Mouse (Mus musculus): ENCODE data around the gene Paqr9. TPM values are rescaled to one million over a fixed set of nuclear protein-coding genes. Genes with fewer than 3 reads are reported as not detected.
"Not testable (repeated sequence)": the region's sequence is repeated elsewhere in the genome, so short reads cannot be mapped to it uniquely, and the experiment has no call there.

The Paqr9 gene
- total and polyA plus RNA-seq, 3 experiments: not detected

- no peak overlapping the region for H3K27ac ChIP-seq (ENCODE audit: insufficient read depth, low read depth)
- in situ Hi-C loops (cut with MboI; ENCODE audit: low pct_ligation_motif_present, low pct_unique_long_range_greater_than_20kb, low sequenced_read_pairs) (no loop called here), dilution Hi-C loops (cut with MboI; ENCODE audit: extremely low pct_ligation_motif_present, extremely low pct_unique_long_range_greater_than_20kb, low sequenced_read_pairs) (no loop called here)
These were observed 45.7 kb upstream of the Paqr9 start for GRCm38 (mm10) chr9:95513776-95514175.

GRCm38 (mm10) chr9:95514361-95514760, 45.1 kb upstream of the Paqr9 start:
- H3K27ac ChIP-seq (ENCODE audit: insufficient read depth, low read depth); H3K9ac ChIP-seq (ENCODE audit: insufficient read depth, low read depth); DNase-seq (ENCODE audit: extremely low read depth); H3K4me2 ChIP-seq (ENCODE audit: insufficient read depth, low read depth, poor library complexity, severe bottlenecking); in situ Hi-C loops (cut with MboI; ENCODE audit: low pct_ligation_motif_present, low pct_unique_long_range_greater_than_20kb, low sequenced_read_pairs); dilution Hi-C loops (cut with MboI; ENCODE audit: extremely low pct_ligation_motif_present, extremely low pct_unique_long_range_greater_than_20kb, low sequenced_read_pairs); H3K36me3 ChIP-seq (replicated peaks in 1 of 2; ENCODE audit: control insufficient read depth in 1 of 2, insufficient read depth in 1 of 2, low read length in 1 of 2); H3K9me3 ChIP-seq (replicated peaks; ENCODE audit: low read length); H3K27me3 ChIP-seq (replicated peaks); H3K4me3 ChIP-seq (replicated peaks in 1 of 3; ENCODE audit: low read depth in 2 of 3, low read length in 2 of 3, poor library complexity in 1 of 3): not testable (repeated sequence)
- H3K4me1 ChIP-seq (ENCODE audit: control insufficient read depth in 1 of 2, insufficient read depth in 2 of 2): peaks cover 0 to 10% of the 10 kb centered on the region in 2 experiments; a peak in 2 of 4 replicates
- H3K79me2 ChIP-seq (replicated peaks; ENCODE audit: control insufficient read depth, extremely low read depth, insufficient read depth, poor library complexity, severe bottlenecking): peaks cover 19% of the 10 kb centered on the region

More at GRCm38 (mm10) chr9:95513776-95514175, 45.7 kb upstream of the Paqr9 start:
- no peak for TF ChIP-seq ZNF384 (IDR thresholded peaks at IDR 0.05; ENCODE audit: low read depth, low read length)
- TF ChIP-seq MXI1 (IDR thresholded peaks at IDR 0.05; ENCODE audit: low read depth, low read length): no peak
- no peak for TF ChIP-seq CHD1 (IDR thresholded peaks at IDR 0.05; ENCODE audit: low read depth, low read length)
- no peak for TF ChIP-seq E2F4 (IDR thresholded peaks at IDR 0.05; ENCODE audit: insufficient replicate concordance, low read depth, low read length)
- TF ChIP-seq CTCF (conservative IDR thresholded peaks at IDR 0.05 in 1 of 2, IDR thresholded peaks at IDR 0.05 in 1 of 2; ENCODE audit: low read depth in 2 of 2, low read length in 2 of 2): no peak
- TF ChIP-seq CHD2 (IDR thresholded peaks at IDR 0.05; ENCODE audit: low read length): no peak
- TF ChIP-seq TBP (conservative IDR thresholded peaks at IDR 0.05; ENCODE audit: low read depth, low read length): no peak
- no peak for TF ChIP-seq MAZ (IDR thresholded peaks at IDR 0.05; ENCODE audit: low read depth, low read length)
- TF ChIP-seq TCF12 (IDR thresholded peaks at IDR 0.05; ENCODE audit: low read depth, low read length): no peak
- no peak for TF ChIP-seq USF2 (conservative IDR thresholded peaks at IDR 0.05; ENCODE audit: low read depth, low read length)
- TF ChIP-seq SIN3A (IDR thresholded peaks at IDR 0.05; ENCODE audit: low read length): no peak
- no peak for TF ChIP-seq NELFE (IDR thresholded peaks at IDR 0.05; ENCODE audit: low read depth, low read length)
- no peak for TF ChIP-seq MYC (IDR thresholded peaks at IDR 0.05; ENCODE audit: low read depth, low read length)
- Histone ChIP-seq H3K4me1 (ENCODE audit: control insufficient read depth in 1 of 2, insufficient read depth in 2 of 2) (peaks cover 0 to 14% of the 10 kb centered on the region in 2 experiments; a peak in 2 of 4 replicates), H3K4me2 (ENCODE audit: insufficient read depth, low read depth, poor library complexity, severe bottlenecking) (no peak overlapping the region), H3K36me3 (replicated peaks in 1 of 2; ENCODE audit: control insufficient read depth in 1 of 2, insufficient read depth in 1 of 2, low read length in 1 of 2) (peaks cover 0 to 2% of the 10 kb centered on the region in 2 experiments), H3K9ac (ENCODE audit: insufficient read depth, low read depth) (no peak overlapping the region), H3K27me3 (replicated peaks) (no peaks in the 10 kb centered on the region), H3K79me2 (replicated peaks; ENCODE audit: control insufficient read depth, extremely low read depth, insufficient read depth, poor library complexity, severe bottlenecking) (peaks cover 25% of the 10 kb centered on the region), H3K9me3 (replicated peaks; ENCODE audit: low read length) (no peaks in the 10 kb centered on the region), H3K4me3 (replicated peaks in 1 of 3; ENCODE audit: low read depth in 2 of 3, low read length in 2 of 3, poor library complexity in 1 of 3) (no peak overlapping the region)
- no peak for DNase-seq (ENCODE audit: extremely low read depth)

GRCm38 (mm10) chr9:95520563-95520962, 38.9 kb upstream of the Paqr9 start:
- no peaks in the 10 kb centered on the region for H3K79me2 ChIP-seq (replicated peaks; ENCODE audit: control insufficient read depth, extremely low read depth, insufficient read depth, poor library complexity, severe bottlenecking)
- in situ Hi-C loops (cut with MboI; ENCODE audit: low pct_ligation_motif_present, low pct_unique_long_range_greater_than_20kb, low sequenced_read_pairs) (no loop called here), dilution Hi-C loops (cut with MboI; ENCODE audit: extremely low pct_ligation_motif_present, extremely low pct_unique_long_range_greater_than_20kb, low sequenced_read_pairs) (no loop called here)
- no peaks in the 10 kb centered on the region for H3K9me3 ChIP-seq (replicated peaks; ENCODE audit: low read length)
- H3K27me3 ChIP-seq (replicated peaks): no peaks in the 10 kb centered on the region
- H3K4me2 ChIP-seq (ENCODE audit: insufficient read depth, low read depth, poor library complexity, severe bottlenecking): no peak overlapping the region
- DNase-seq (ENCODE audit: extremely low read depth): no peak
- no peaks in the 10 kb centered on the region for H3K36me3 ChIP-seq (replicated peaks in 1 of 2; ENCODE audit: control insufficient read depth in 1 of 2, insufficient read depth in 1 of 2, low read length in 1 of 2)
- H3K4me3 ChIP-seq (replicated peaks in 1 of 3; ENCODE audit: low read depth in 2 of 3, low read length in 2 of 3, poor library complexity in 1 of 3): no peak overlapping the region
- no peak overlapping the region for H3K27ac ChIP-seq (ENCODE audit: insufficient read depth, low read depth)
- no peak for TF ChIP-seq JUND (conservative IDR thresholded peaks at IDR 0.05; ENCODE audit: low read depth, low read length)
- no peak for TF ChIP-seq ELF1 (IDR thresholded peaks at IDR 0.05; ENCODE audit: low read depth, low read length)
- TF ChIP-seq POLR2AphosphoS2 (IDR thresholded peaks at IDR 0.05; ENCODE audit: low read depth, low read length): no peak
- no peak for TF ChIP-seq NELFE (IDR thresholded peaks at IDR 0.05; ENCODE audit: low read depth, low read length)
- no peak for TF ChIP-seq E2F4 (IDR thresholded peaks at IDR 0.05; ENCODE audit: insufficient replicate concordance, low read depth, low read length)
- no peak for TF ChIP-seq MXI1 (IDR thresholded peaks at IDR 0.05; ENCODE audit: low read depth, low read length)
- TF ChIP-seq MYC (IDR thresholded peaks at IDR 0.05; ENCODE audit: low read depth, low read length): no peak
- TF ChIP-seq CHD2 (IDR thresholded peaks at IDR 0.05; ENCODE audit: low read length): no peak
- no peak for TF ChIP-seq RAD21 (IDR thresholded peaks at IDR 0.05; ENCODE audit: low read depth, low read length)
- TF ChIP-seq KAT2A (IDR thresholded peaks at IDR 0.05; ENCODE audit: insufficient replicate concordance, low read length): no peak
- TF ChIP-seq GABPA (IDR thresholded peaks at IDR 0.05; ENCODE audit: insufficient replicate concordance, low read depth, low read length): no peak
- no peak for TF ChIP-seq MAZ (IDR thresholded peaks at IDR 0.05; ENCODE audit: low read depth, low read length)
- no peak overlapping the region for H3K9ac ChIP-seq (ENCODE audit: insufficient read depth, low read depth)
- H3K4me1 ChIP-seq (ENCODE audit: control insufficient read depth in 1 of 2, insufficient read depth in 2 of 2): peaks cover 2 to 8% of the 10 kb centered on the region in 2 experiments; a peak in 3 of 4 replicates
